Mouse (Mus musculus): ENCODE measurements around the gene Prnd. TPM values are rescaled to one million over a fixed set of nuclear protein-coding genes. Genes with fewer than 3 reads are reported as not detected.

Gene Prnd
- not detected for total RNA-seq (2021)
- polyA plus RNA-seq (2012; rRNA removed), result 0.70 and 0.90 TPM in 2 replicates
- long read RNA-seq, result 0 reads

- DNase-seq, result no peak
Measured at GRCm38 (mm10) chr2:131950598-131951095, at the start of gene Prnd. Gene Prnd (plus strand): TSS chr2:131950861.

GRCm38 (mm10) chr2:131902423-131902822 lies 48.2 kb upstream of the Prnd start:
- DNase-seq, result no peak

- DNase-seq, result peak; percentile 28
Measured at GRCm38 (mm10) chr2:131902867-131903266, 47.8 kb upstream of the Prnd start.

GRCm38 (mm10) chr2:131905025-131905424 lies 45.6 kb upstream of the Prnd start:
- DNase-seq, result no peak

GRCm38 (mm10) chr2:131905776-131906175 lies 44.9 kb upstream of the Prnd start:
- DNase-seq, result no peak

GRCm38 (mm10) chr2:131906266-131906665 lies 44.4 kb upstream of the Prnd start:
- no peak for DNase-seq

GRCm38 (mm10) chr2:131906846-131907245 lies 43.8 kb upstream of the Prnd start:
- peak; percentile 77 for DNase-seq

- DNase-seq, result no peak
Measured at GRCm38 (mm10) chr2:131907311-131907710, 43.4 kb upstream of the Prnd start.

GRCm38 (mm10) chr2:131908351-131908861 lies 42.3 kb upstream of the Prnd start:
- DNase-seq, result no peak

- no peak for DNase-seq
Measured at GRCm38 (mm10) chr2:131908906-131909305, 41.8 kb upstream of the Prnd start.

GRCm38 (mm10) chr2:131909683-131910572 lies 40.7 kb upstream of the Prnd start, which contains the start of the genes Prnp and Prn:
Gene Prnp (plus strand): TSS chr2:131909928.
Gene Prn (plus strand): TSS chr2:131909957.
- DNase-seq, result peak; percentile 95

- no peak for DNase-seq
Measured at GRCm38 (mm10) chr2:131910847-131911246, 39.8 kb upstream of the Prnd start.

GRCm38 (mm10) chr2:131911341-131911740 lies 39.3 kb upstream of the Prnd start:
- DNase-seq, result no peak

GRCm38 (mm10) chr2:131912526-131913258 lies 38.0 kb upstream of the Prnd start:
- no peak for DNase-seq

- no peak for DNase-seq
Measured at GRCm38 (mm10) chr2:131932275-131932902, 18.3 kb upstream of the Prnd start.

GRCm38 (mm10) chr2:131933013-131933412 lies 17.6 kb upstream of the Prnd start:
- no peak for DNase-seq

- no peak for DNase-seq
Measured at GRCm38 (mm10) chr2:131933598-131933997, 17.1 kb upstream of the Prnd start.

- no peak for DNase-seq
Measured at GRCm38 (mm10) chr2:131934243-131934642, 16.4 kb upstream of the Prnd start.

- peak; percentile 74 for DNase-seq
Measured at GRCm38 (mm10) chr2:131935390-131936105, 15.1 kb upstream of the Prnd start.

- no peak for DNase-seq
Measured at GRCm38 (mm10) chr2:131936410-131936809, 14.3 kb upstream of the Prnd start.

- DNase-seq, result peak; percentile 31
Measured at GRCm38 (mm10) chr2:131939404-131940111, 11.1 kb upstream of the Prnd start.

All from adrenal gland, adult 2 months (tissue).